ENCODE assay signal across 15 mouse cellular contexts in genomic region chr10:42339773-42340425, GRCm38 (mm10).
DNase-seq lines count a peak whose midpoint lies in the region; ATAC-seq and TF ChIP-seq lines count a peak whose summit lies in the region.
"Had no signal": no experiment of that assay in that cellular context is flagged by ENCODE, and none has a peak within 500 bp of the region (broad histone marks: within the 10 kb centered on the region; RNA-seq: fewer than 3 reads in every experiment).

No protein-coding gene starts in this region.

- H3K4me2 ChIP-seq in forebrain, postnatal 0 days (ENCODE audit: low read depth) = peak overlapping the region; percentile 13; the same call in 1 of the 2 replicates
- peak overlapping the region; percentile 23; the same call in 1 of the 2 replicates for H3K4me2 ChIP-seq in midbrain, embryonic 16.5 days (ENCODE audit: low read length)
- H3K4me2 ChIP-seq: heart, embryonic 15.5 days; liver, embryonic 15.5 days; neural tube, embryonic 12.5 days had no signal

- ATAC-seq in forebrain, postnatal 0 days = peak; percentile 92
- ATAC-seq in midbrain, embryonic 16.5 days = peak; percentile 84

- peak overlapping the region; percentile 33; the same call in 1 of the 2 replicates for H3K9ac ChIP-seq in forebrain, postnatal 0 days
- H3K9ac ChIP-seq in midbrain, embryonic 16.5 days (ENCODE audit: low read depth, low read length) = no peak overlapping the region
- H3K9ac ChIP-seq: heart, embryonic 15.5 days; liver, embryonic 15.5 days; neural tube, embryonic 12.5 days had no signal

- H3K27me3 ChIP-seq in forebrain, postnatal 0 days (ENCODE audit: insufficient read depth, low read length) = no peaks in the 10 kb centered on the region
- peaks cover 6% of the 10 kb centered on the region; the same call in 1 of the 2 replicates for H3K27me3 ChIP-seq in midbrain, embryonic 16.5 days (ENCODE audit: control insufficient read depth, insufficient read depth, low read depth, low read length)
- H3K27me3 ChIP-seq: heart, embryonic 15.5 days; liver, embryonic 15.5 days; neural tube, embryonic 12.5 days had no signal

- H3K9me3 ChIP-seq in forebrain, postnatal 0 days (ENCODE audit: low read length) = no peaks in the 10 kb centered on the region
- H3K9me3 ChIP-seq in midbrain, embryonic 16.5 days (replicated peaks; ENCODE audit: control insufficient read depth, low read length, poor library complexity, severe bottlenecking) = no peaks in the 10 kb centered on the region
- H3K9me3 ChIP-seq: heart, embryonic 15.5 days; liver, embryonic 15.5 days; neural tube, embryonic 12.5 days had no signal

- peaks cover 21% of the 10 kb centered on the region for H3K4me1 ChIP-seq in forebrain, postnatal 0 days (ENCODE audit: insufficient read depth)
- peaks cover 27% of the 10 kb centered on the region for H3K4me1 ChIP-seq in midbrain, embryonic 16.5 days (ENCODE audit: control insufficient read depth, insufficient read depth, low read length)

- H3K36me3 ChIP-seq in forebrain, postnatal 0 days (ENCODE audit: insufficient read depth) = no peaks in the 10 kb centered on the region
- H3K36me3 ChIP-seq in midbrain, embryonic 16.5 days (ENCODE audit: control insufficient read depth, insufficient read depth, low read length) = no peaks in the 10 kb centered on the region
- H3K36me3 ChIP-seq: liver, embryonic 15.5 days; neural tube, embryonic 12.5 days had no signal

- peak overlapping the region; percentile 79 for H3K27ac ChIP-seq in forebrain, postnatal 0 days (ENCODE audit: low read depth, low read length)
- peak overlapping the region; percentile 67 for H3K27ac ChIP-seq in midbrain, embryonic 16.5 days (ENCODE audit: low read length)
- H3K27ac ChIP-seq: heart, embryonic 15.5 days; liver, embryonic 15.5 days; neural tube, embryonic 12.5 days had no signal

- no peak for TF ChIP-seq POLR2A in brain, embryonic 14.5 days (IDR thresholded peaks at IDR 0.05; ENCODE audit: borderline replicate concordance, extremely low read depth, insufficient read depth, insufficient read length, poor library complexity, severe bottlenecking)

- 11% methylated on average over 8 of the region's 8 CpGs for WGBS in forebrain, postnatal 0 days
- 12% methylated on average over 8 of the region's 8 CpGs for WGBS in midbrain, embryonic 16.5 days

- no peak overlapping the region for H3K4me3 ChIP-seq in forebrain, postnatal 0 days (ENCODE audit: low read depth, low read length)
- no peak overlapping the region for H3K4me3 ChIP-seq in midbrain, embryonic 16.5 days (ENCODE audit: low read depth, low read length)
- H3K4me3 ChIP-seq: heart, embryonic 15.5 days; liver, embryonic 15.5 days; neural tube, embryonic 12.5 days had no signal

- no peak for TF ChIP-seq CTCF in brain, embryonic 14.5 days (IDR thresholded peaks at IDR 0.05; ENCODE audit: borderline replicate concordance, extremely low read depth, insufficient read depth, insufficient read length)
- TF ChIP-seq CTCF in forebrain, postnatal 0 days (IDR thresholded peaks at IDR 0.05; ENCODE audit: low read depth) = no peak

- DNase-seq in layer of hippocampus, adult 11-12 months (ENCODE audit: low spot score) = peak; percentile 15
- DNase-seq in layer of hippocampus, adult 9-10 months (ENCODE audit: low spot score) = no peak
- DNase-seq in brain, embryonic 14.5 days (ENCODE audit: low read depth) = peak; percentile 90
- DNase-seq in forebrain, postnatal 0 days = peak; percentile 79
- DNase-seq in thymus, postnatal 36 days = no peak
- DNase-seq in cerebellum, adult 9-11 months = no peak
- DNase-seq: adrenal gland, postnatal 36 days; cerebellum, adult 8-10 months; gastrocnemius, postnatal 14 days; kidney, adult 11 months; thymus, adult 18-20 months had no signal

Comparison
In these comparisons a context has a peak if more than half of its experiments do, and no peak if none do; other contexts are left out.
1. DNase-seq: peak in layer of hippocampus, adult 11-12 months (single experiment), brain, embryonic 14.5 days (single experiment) and forebrain, postnatal 0 days (single experiment); none in layer of hippocampus, adult 9-10 months (single experiment), thymus, postnatal 36 days (0 of 2) and cerebellum, adult 9-11 months (single experiment).